Mouse (Mus musculus): ENCODE results near the gene Gm11559.
A peak's percentile ranks its signal among the peaks of the same experiment; 100 is the strongest.
"Not testable (repeated sequence)": the region's sequence is repeated elsewhere in the genome, so short reads cannot be mapped to it uniquely, and the experiment has no call there.

Gene Gm11559

GRCm38 (mm10) chr11:99864176-99864575 lies at the start of gene Gm11559:
Gm11559 (plus strand) TSS chr11:99864476.
- not testable (repeated sequence) for DNase-seq (ENCODE audit: low read depth, low spot score)

- not testable (repeated sequence) for DNase-seq (ENCODE audit: low read depth, low spot score)
Measured at GRCm38 (mm10) chr11:99815566-99815965, 48.7 kb upstream of the Gm11559 start, which contains the start of gene Gm11564. Gm11564 (minus strand) TSS chr11:99815666.

GRCm38 (mm10) chr11:99837966-99838365 lies 26.3 kb upstream of the Gm11559 start, which contains the start of gene 2300003K06Rik:
2300003K06Rik (minus strand) TSS chr11:99838066.
- no peak for DNase-seq (ENCODE audit: low read depth, low spot score)

- no peak for DNase-seq (ENCODE audit: low read depth, low spot score)
Measured at GRCm38 (mm10) chr11:99842185-99842584, 22.1 kb upstream of the Gm11559 start.

GRCm38 (mm10) chr11:99846746-99847145 lies 17.5 kb upstream of the Gm11559 start:
- no peak for DNase-seq (ENCODE audit: low read depth, low spot score)

GRCm38 (mm10) chr11:99851508-99851907 lies 12.8 kb upstream of the Gm11559 start, which contains the start of gene Krtap4-16:
Krtap4-16 (minus strand) TSS chr11:99851608.
- peak; percentile 36 for DNase-seq (ENCODE audit: low read depth, low spot score)

- DNase-seq (ENCODE audit: low read depth, low spot score), result peak; percentile 12
Measured at GRCm38 (mm10) chr11:99854121-99854520, 10.2 kb upstream of the Gm11559 start.

- DNase-seq (ENCODE audit: low read depth, low spot score), result no peak
Measured at GRCm38 (mm10) chr11:99857617-99858016, 6.7 kb upstream of the Gm11559 start, which contains the start of gene Gm11568. Gm11568 (plus strand) TSS chr11:99857917.

- peak; percentile 78 for DNase-seq (ENCODE audit: low read depth, low spot score)
Measured at GRCm38 (mm10) chr11:99858761-99859160, 5.5 kb upstream of the Gm11559 start.

GRCm38 (mm10) chr11:99873089-99873488 lies 8.8 kb downstream of the Gm11559 start, which contains the start of gene Krtap9-1:
Krtap9-1 (plus strand) TSS chr11:99873389.
- not testable (repeated sequence) for DNase-seq (ENCODE audit: low read depth, low spot score)

GRCm38 (mm10) chr11:99878887-99879286 lies 14.6 kb downstream of the Gm11559 start, which contains the start of gene Gm11567:
Gm11567 (plus strand) TSS chr11:99879187.
- DNase-seq (ENCODE audit: low read depth, low spot score), result not testable (repeated sequence)

- DNase-seq (ENCODE audit: low read depth, low spot score), result no peak
Measured at GRCm38 (mm10) chr11:99907620-99908019, 43.3 kb downstream of the Gm11559 start, which contains the start of gene Krtap31-1. Krtap31-1 (plus strand) TSS chr11:99907920.

GRCm38 (mm10) chr11:99914451-99914850 lies 50.2 kb downstream of the Gm11559 start, which contains the start of gene Gm11565:
Gm11565 (plus strand) TSS chr11:99914751.
- DNase-seq (ENCODE audit: low read depth, low spot score), result no peak
